Mouse (Mus musculus): Measurements from ENCODE around the gene Vps54.
"Not testable (repeated sequence)": the region's sequence is repeated elsewhere in the genome, so short reads cannot be mapped to it uniquely, and the experiment has no call there.

The Vps54 gene

DNA sequence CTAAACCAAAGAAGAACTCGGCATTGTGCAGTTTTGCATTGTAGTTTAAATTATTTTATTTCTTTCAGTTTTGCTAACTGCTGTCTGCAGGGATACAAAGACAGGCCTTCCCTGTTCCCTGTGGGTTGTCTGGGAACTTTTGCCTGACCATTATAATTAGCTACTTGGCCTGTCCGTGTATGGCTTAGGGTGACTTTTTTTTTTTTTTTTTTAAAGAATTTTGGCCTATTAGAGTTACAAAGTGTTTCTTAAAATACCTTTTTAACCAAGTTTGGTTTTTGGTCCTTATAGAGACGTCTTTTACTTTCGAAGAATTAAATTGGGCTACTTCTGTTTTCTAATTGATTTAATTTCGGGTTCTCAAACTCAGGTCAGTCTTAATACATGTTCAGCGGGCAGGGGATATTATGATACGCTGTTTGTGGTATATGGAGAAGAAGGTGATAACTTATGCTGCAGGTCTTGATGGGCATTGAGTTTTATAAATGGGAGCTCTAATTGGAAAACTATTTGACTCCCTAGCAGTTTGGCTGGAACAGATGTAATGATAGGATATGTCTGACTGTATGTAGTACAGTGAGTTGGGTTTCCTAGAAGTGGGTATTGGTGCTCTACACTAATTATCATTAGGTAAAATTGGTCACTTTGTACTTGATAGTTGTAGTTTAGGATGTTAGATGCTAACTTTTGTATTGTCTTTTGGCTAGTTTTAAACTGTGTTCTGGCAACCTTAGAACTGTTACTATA lies 855 bp downstream of the Vps54 start:
- in situ Hi-C loops (cut with MboI; ENCODE audit: low sequenced_read_pairs): no loop called here

DNA sequence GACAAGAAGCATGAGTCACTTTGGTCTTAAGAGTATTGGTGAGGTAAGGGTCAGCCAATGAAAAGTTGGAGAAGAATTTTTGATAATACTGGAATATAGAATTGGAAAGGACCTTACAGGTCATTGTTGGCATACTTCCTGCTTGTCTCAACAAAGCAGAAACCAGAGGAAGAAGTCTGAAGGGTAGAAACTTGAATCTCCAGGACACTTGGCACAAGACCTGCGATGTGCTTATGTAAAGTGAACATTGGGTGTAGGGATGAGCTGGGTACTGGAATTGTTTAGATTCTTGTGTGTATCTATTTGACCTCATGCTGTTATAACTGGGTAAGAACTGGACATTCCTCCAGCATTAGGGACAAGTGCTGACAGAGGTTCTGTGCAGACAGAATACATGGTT lies 2.3 kb downstream of the Vps54 start:
- in situ Hi-C loops (cut with MboI; ENCODE audit: low sequenced_read_pairs): no loop called here

DNA sequence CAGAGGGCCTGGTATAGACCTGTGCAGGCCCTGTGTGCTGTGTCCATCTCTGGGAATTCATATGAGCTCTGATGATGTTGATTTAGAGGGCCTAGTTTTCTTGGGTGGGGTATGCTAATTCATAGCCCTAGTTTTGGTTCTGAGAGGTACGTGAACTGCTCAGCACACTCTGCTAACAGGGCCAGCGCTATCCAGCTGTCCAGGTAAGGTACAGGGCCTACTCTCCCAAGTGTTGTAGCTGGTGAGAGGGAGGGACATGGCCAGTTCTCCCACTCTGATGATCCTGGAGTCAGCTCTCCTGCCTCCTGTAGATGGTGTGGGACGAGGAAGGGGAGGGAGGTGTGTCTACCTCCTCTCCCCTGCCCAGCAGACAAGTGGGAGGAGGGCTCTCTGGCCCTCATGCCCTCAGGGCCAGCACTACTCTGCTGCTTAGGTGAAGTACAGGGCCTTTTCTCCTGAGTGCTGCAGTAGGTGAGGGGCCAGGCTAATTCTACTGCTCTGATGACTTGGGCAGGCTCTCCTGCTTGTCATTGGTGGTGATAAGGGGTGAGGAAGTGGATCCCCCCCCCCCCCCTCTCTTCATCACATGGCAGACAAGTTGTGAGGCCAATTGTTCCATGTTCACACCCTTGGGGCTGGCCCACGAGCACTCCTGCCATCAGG lies 8.3 kb downstream of the Vps54 start:
- in situ Hi-C loops (cut with MboI; ENCODE audit: low sequenced_read_pairs): no loop called here

DNA sequence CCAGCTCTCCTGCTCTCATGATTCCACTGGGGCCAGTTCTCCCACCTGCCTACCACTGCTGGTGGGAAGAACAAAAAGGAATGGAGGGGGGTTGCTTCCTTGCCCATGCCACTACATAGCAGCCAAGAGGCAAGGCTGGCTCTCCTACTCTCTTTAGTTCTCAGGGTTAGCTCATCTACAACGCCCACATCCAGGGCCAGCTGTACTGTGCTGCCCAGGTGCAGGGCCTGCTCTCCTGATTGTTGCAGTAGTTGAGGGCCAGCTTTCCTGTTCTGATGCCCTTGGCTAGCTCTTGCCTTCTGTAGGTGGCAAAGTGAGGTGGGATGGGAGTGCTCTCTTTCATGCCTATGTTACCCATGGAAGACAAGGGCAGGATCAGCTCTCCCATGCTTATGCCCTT lies 8.9 kb downstream of the Vps54 start:
- in situ Hi-C loops (cut with MboI; ENCODE audit: low sequenced_read_pairs): no loop called here

DNA sequence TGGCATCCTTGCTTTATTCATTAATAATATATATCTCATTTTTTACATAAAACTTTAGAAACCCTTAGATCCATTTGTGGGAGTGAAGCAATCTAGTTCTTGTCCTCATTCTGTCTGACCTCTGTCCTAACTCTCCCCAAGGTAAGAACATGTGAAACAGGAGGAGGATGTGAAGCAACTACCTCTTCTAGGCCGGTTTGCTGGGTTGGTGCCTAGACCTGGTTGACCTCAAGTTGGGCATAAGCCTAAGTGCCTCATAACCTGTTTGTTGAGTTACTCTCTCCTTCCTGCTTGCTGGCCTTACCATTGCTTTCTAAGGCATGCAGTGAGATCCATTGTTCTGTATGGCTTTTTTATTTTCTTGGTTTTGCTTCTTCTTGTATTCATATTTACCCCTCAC lies 11.3 kb downstream of the Vps54 start:
- in situ Hi-C loops (cut with MboI; ENCODE audit: low sequenced_read_pairs): no loop called here

DNA sequence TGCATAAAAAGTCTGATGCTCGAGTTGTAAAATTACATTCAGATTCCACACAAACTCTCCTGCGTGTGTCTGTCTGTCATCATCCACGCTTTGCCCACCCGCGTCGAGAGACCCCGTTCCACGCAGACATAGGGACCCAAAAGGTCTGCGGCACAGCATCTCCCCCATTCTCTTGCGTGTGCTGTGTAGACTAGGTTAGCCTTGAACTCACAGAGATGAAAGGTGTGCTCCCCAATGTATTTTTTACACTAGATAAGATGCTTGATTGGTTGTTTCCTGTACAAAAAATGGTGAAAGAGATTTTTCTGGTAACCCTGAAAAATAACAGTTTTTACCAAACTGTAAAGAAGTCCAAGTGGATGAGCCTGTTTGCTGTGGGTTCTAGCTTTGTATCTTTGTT lies 19.5 kb downstream of the Vps54 start:
- in situ Hi-C loops (cut with MboI; ENCODE audit: low sequenced_read_pairs): not testable (repeated sequence)

DNA sequence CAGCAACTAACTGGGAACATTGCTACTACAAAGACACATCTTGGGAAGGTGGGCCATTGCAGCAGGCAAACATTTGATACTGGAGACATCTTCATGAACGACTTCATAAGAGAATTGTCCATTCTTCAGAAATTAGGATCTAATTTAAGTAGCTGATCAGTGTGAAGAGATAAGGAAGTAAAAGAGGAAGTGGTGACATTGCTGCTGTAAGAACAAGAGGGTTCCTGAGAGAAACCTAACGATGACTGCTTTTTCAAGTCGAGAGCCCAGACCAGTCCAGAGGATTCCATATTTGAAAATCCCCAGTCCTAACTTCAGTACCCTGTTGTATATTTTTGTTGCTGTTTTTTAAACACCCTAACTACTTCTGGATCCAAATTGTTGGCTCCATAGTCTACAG lies 26.3 kb downstream of the Vps54 start:
- in situ Hi-C loops (cut with MboI; ENCODE audit: low sequenced_read_pairs): no loop called here

DNA sequence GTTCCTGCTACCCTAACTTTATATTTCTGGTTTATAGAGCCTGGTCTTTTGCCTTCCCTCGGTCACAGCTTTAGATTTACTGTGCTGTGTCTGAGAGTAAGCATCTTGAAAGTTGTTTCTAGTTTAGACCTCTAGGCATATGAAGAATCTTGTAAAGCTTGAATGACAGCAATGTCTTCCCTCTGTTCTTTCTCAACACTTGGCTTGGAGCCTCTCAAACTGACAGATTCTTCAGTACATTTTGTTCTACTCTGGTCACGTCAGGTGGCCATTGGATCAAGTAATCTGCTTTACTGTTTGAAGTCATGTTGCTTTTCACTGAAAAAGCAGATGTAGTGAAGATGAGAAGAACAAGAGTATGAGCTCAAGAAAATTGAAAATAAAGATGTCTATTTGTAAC lies 37.1 kb downstream of the Vps54 start:
- in situ Hi-C loops (cut with MboI; ENCODE audit: low sequenced_read_pairs): no loop called here

DNA sequence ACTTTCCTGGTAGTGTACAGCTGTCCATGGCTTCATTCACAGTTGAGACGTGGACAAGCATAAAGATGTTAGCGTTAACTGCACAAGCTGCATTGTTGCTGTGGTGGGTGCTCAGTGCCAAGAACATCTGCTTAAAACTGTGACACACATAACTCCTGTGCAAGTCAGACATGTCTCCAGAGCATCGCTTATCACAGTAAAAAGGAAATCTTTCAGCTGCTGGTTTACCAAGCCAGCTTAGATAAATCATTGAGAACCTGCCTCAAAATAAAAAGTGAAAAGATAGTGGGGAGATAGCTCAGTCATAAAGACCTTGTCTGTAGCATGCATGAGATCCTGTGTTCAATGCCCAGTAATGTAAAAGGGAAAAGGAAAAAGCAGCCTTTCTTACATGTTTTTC lies 47.3 kb downstream of the Vps54 start:
- in situ Hi-C loops (cut with MboI; ENCODE audit: low sequenced_read_pairs): no loop called here

DNA sequence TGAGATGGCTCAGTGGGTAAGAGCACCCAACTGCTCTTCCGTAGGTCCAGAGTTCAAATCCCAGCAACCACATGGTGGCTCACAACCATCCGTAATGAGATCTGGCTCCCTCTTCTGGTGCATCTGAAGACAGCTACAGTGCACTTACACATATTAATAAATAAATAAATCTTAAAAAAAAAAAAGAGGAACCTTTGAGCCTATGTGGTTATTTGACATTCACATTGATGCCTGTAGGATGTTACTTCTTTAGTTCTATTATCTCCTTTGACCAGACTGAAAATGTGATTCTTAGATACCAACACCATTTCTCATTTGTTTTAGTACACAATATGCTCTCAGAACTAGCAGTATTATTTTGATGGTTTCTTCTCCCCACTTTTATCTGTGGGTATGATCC lies 49.1 kb downstream of the Vps54 start:
- in situ Hi-C loops (cut with MboI; ENCODE audit: low sequenced_read_pairs): not testable (repeated sequence)

DNA sequence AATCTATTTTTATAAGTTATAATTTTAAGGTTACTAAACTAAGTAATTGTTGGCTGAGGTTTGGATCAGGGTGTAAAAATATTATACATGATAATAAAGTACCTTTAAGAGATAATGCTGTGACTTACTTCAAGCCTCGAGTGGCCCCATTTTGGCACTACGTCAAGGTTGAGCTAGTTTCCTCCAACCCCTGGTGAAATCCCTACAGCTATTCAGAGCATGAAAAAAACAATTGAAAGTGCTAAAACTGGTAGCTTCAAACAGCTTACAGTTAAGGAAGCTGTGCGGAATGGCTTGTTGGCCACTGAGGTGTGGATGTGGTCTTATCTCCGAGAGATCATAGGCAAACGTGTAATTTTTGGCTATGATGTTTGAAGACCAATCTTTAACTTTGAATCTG lies 56.4 kb downstream of the Vps54 start:
- in situ Hi-C loops (cut with MboI; ENCODE audit: low sequenced_read_pairs): no loop called here

DNA sequence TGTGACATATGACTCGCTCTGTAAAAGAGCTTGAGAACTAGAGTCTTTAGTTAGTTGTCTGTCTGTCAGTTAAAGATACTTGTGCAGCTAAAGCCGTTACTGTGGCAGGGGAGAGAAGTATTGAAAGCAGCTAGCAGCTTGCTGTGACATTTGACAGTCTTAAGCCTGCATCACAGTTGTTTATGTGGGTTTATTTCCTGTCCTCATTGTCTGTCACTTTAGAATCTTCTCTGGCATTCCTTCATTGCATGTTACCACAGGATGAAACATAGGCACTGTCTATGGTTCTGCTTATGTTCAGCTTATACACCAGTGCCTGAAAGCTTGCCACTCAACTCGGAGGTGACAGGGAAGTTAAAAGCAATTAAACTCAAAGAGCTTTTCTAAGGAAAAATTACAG lies 64.5 kb downstream of the Vps54 start:
- in situ Hi-C loops (cut with MboI; ENCODE audit: low sequenced_read_pairs): no loop called here

DNA sequence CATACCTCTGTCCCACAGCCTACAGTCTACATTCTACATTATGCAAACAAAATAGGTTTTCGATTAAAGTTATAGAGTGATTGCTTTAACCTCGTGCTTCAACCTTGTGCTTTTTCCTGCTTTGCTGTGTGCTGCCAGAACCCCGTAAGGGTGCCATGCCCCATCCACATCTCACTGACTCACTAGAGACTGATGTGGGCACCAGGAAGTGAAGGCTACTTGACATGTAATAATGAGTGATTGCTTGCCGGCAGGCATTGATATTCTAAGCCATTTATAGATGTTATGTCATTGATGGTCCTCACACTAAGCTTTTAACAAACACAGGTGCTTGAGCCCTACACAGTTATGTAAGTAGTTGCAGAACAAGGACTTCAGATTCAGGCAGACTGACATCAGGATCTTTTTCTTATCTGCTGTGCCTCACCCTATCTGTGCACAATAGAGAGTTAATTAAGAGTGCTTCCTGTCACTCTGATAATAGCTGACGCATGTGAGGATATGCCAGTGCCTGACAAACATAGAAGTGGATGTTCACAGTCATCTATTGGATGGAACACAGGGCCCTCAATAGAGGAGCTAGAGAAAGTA lies 68.1 kb downstream of the Vps54 start:
- in situ Hi-C loops (cut with MboI; ENCODE audit: low sequenced_read_pairs): loop anchor here (5.0 kb wide), 1 partner anchor 150 kb away; no protein-coding TSS in a partner anchor

DNA sequence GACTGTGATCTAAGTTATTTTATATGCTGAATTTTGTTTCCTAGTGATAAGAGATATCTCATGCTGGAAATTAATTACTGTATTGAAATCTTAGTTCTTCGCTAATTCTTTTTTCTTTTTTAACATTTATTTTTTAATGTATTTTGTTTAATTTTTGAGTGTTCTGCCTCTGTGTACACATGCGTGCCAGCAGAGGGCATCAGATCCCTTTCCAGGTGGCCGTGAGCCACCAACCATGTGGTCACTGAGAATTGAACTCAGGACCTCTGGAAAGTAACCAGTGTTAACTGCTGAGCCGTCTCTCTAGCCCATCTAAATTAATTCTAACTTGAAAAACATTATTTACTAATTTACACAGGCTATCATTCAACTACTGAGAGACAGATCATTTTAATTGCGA lies 69.0 kb downstream of the Vps54 start:
- in situ Hi-C loops (cut with MboI; ENCODE audit: low sequenced_read_pairs): loop anchor here (5.0 kb wide), 1 partner anchor 149 kb away; no protein-coding TSS in a partner anchor

DNA sequence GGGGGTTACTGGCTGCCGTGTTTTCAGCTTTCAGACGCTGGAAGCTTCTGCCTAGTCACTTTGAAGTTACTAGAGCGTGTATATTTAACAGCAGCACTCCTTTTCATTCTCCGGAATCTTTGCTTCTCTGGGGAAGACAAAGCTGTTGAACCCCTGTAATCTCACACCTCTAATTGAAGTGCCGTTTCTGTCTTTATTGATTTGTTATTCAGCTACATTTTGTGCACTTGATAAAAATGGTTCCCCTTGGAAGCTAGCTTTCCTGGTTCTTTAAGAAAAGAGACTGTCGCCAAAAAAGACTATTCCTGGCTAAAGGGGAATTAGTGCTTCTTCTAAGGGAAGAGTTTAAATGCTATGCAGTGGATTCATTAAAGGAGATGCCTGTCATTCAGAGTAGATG lies 70.4 kb downstream of the Vps54 start:
- in situ Hi-C loops (cut with MboI; ENCODE audit: low sequenced_read_pairs): loop anchor here (5.0 kb wide), 1 partner anchor 148 kb away; no protein-coding TSS in a partner anchor

DNA sequence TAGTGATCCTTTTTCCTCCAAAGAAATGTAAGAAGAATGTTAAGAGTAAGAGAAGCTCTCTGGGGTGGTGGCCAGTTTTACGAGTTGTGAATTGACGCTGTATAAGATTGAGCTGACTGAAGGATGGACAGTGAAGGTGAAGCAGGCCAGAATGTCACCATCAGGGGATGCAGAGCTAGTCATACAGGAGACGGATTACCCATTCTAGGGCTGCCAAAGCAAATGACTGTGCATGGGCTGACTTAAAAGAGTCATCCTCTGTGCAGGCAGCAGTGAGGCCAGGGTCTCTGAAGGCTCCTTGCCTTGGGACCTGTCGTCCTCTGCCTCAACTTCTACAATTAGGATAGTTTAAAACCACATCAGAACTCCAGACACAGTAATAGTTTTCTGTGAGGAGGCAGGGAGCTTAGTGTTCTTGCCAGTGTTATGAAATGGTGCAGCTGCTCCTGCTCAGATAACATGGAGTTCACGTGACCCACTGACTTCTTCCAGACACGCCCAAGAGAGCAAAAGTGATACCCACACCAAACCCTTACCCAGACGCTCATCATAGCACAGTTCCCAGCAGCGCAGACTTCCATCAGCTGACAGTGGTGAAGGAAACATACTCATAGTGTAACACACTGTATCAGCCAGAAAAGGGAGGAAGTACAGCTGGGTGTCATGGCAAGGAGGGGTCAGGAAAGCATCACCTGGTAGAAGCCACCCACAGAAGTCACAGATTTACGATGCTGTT lies 75.0 kb downstream of the Vps54 start:
- in situ Hi-C loops (cut with MboI; ENCODE audit: low sequenced_read_pairs): no loop called here

DNA sequence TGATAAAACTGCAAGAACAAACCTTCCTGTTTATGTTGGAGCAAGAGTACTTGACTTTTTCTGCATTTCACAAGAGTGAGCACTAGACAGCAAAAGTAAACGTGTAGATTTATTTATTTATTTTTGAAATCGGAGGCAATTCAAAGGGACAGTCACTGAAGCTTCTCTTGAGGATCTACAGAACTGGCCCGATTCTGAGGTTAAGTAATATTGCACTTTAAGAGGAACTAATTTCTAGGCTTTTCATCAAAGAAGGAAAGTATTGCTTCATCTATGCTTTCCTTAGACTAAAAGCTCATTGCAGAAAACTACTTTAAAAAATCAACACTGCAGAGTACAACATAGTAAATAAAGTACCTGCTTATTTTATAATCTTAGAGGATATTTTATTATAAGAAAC lies 82.5 kb downstream of the Vps54 start:
- in situ Hi-C loops (cut with MboI; ENCODE audit: low sequenced_read_pairs): no loop called here

DNA sequence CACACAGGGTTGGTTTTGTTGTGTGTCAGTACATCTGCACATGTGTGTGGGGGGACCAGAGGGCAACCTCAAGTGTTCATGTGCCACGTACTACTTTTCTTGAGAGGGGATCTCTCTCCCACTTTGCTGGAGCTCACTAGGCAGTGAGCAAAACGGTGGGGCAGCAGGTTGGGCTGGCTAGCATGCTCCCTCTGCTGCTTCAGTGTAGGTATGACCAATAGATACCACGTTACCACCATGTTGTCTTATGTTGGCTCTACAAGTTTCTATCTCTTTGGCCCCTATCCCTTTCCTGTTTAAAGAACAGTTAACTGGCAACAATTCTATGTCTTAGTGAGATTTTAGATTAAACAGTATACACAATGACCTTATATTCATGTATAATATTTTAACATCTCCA lies 83.3 kb downstream of the Vps54 start:
- in situ Hi-C loops (cut with MboI; ENCODE audit: low sequenced_read_pairs): no loop called here

DNA sequence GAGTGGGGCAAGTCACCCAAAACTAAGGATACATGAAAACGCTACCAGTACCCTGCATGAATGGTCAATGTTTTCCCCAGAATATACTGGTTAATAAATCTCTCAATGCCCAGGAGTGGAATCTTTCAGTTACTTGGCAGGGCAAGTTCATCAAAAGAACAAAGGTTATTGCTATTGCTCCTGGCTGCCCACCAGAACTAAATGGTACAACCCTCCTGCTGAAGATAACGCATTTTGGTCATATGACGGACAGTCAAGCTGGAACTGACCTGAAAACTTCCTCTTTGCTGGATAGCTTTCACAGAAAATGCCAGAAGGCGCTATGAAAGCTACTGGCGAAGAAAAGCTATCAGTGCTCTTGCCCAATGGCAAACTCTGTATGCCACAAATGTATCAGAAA lies 86.7 kb downstream of the Vps54 start:
- in situ Hi-C loops (cut with MboI; ENCODE audit: low sequenced_read_pairs): no loop called here

DNA sequence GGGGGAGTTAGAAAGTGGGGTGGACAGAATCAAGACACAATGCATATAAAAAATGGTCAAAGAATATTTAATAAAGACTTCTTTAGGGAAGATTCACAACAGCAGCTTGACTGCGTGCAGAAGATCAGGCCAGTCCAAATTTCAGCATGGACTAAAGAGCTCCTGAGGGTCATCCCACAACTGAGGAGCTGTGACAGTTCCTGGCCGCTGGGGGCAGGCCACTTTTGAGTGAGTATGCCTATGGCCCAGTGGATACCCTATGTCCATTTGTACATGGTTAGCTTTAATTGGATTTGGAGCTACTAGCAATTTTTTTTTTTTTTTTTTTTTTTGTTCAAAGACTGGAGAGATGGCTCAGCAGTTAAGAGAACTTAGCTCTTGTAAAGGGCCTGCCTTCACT lies 87.7 kb downstream of the Vps54 start:
- in situ Hi-C loops (cut with MboI; ENCODE audit: low sequenced_read_pairs): no loop called here

DNA sequence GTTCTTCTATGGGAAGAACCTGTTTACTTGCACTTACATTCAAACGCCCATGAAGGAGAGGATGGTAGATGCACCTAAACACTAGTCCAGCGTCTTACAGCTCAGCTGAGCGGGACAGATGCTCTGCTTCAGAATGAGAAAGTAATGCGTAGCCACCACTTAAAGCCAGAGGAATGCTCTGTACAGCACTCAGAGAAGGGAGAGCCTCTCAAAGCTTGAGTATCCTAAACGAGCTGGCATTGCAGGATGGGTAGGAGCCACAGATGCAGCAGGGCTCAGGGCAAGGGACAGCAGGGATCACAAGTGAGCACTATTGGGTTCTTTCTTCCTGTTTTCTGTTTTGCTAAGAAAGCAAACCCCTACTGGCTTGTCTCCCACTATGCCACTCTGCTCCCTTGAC lies 88.4 kb downstream of the Vps54 start:
- in situ Hi-C loops (cut with MboI; ENCODE audit: low sequenced_read_pairs): no loop called here

DNA sequence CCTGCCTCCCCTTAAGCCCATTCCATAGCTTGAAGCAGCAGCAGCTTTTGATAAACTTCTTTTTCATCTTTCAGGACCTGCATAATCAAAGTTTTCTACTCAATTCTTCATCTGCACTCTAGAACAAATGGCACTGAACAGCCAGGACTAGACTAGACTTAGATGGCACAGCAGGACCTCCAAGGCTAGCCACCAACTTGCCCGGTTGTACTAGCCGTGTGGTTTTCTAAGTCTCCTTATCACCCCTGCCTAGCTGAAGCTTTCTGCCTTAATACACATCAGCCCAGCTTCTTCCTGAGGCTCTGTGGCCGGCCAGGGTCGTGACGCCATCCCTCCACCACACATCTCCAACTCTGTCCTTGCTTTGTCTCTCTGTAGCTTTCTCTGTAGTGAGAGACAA lies 89.1 kb downstream of the Vps54 start:
- in situ Hi-C loops (cut with MboI; ENCODE audit: low sequenced_read_pairs): no loop called here
